Mouse (Mus musculus): ENCODE data around the gene Lsamp.

DNA sequence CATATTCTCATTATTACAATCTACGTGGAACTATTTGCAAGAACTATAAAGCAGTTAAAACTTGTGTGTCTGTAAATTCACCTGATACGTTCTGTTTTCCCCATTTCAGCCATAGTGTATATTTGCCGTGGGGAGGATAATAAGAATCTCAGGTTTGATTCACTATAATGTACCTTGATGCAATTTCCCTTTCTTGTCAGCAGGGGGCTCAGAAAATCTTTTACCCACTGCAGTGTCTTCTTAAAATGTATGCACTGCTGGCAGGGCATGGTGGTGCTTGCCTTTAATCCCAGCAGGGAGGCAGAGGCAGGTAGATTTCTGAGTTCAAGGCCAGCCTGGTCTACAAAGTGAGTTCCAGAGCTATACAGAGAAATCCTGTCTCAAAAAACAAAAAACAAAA, 287.7 kb downstream of the Lsamp start:
- TF ChIP-seq POLR2A (IDR thresholded peaks at IDR 0.05; ENCODE audit: insufficient read depth, low read depth, low read length): no peak
- peak; percentile 46 for TF ChIP-seq CTCF (IDR thresholded peaks at IDR 0.05)
- no peak for TF ChIP-seq EP300 (IDR thresholded peaks at IDR 0.05; ENCODE audit: insufficient read depth, low read depth, low read length)
